22 mouse cellular contexts compared by ENCODE assay signal in the genomic region with DNA sequence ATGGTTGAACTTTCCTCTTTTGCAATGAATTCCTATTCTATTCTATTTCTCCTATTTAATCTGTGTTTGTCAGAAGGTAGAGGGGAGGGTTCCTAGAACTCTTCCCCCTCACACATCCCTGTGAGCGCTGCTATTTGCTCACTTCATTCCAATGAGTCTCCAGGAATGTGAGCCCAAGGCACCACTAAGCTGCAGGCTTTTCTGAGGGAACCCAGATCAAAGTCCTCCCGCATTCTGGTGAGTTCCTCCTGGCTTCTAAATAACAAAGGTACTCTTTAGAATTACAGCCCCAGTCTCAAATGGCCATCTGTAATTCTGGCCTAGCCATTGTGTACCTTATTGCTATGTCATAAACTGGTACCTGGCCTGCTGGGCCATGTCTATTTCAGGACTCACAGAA.
DNase-seq lines count a peak whose midpoint lies in the region; ATAC-seq and TF ChIP-seq lines count a peak whose summit lies in the region.
"Had no signal": no experiment of that assay in that cellular context is flagged by ENCODE, and none has a peak within 500 bp of the region (broad histone marks: within the 10 kb centered on the region; RNA-seq: fewer than 3 reads in every experiment).

No protein-coding gene starts in this region.

- no peak overlapping the region for H3K9ac ChIP-seq in heart, embryonic 11.5 days (ENCODE audit: low read depth, low read length)
- H3K9ac ChIP-seq in lung, embryonic 16.5 days (ENCODE audit: low read length), result no peak overlapping the region
- H3K9ac ChIP-seq: embryonic facial prominence, embryonic 13.5 days; forebrain, postnatal 0 days; midbrain, embryonic 13.5 days; neural tube, embryonic 13.5 days had no signal

- TF ChIP-seq CTCF in kidney, adult 2 months (conservative IDR thresholded peaks at IDR 0.05; ENCODE audit: insufficient read depth, insufficient read length, low read depth, low read length), result no peak

- peak overlapping the region; percentile 38; the same call in 1 of the 2 replicates for H3K27ac ChIP-seq in heart, embryonic 11.5 days (ENCODE audit: low read depth, low read length)
- H3K27ac ChIP-seq in kidney, adult 2 months (ENCODE audit: insufficient read depth, low read depth, low read length), result no peak overlapping the region
- H3K27ac ChIP-seq in lung, embryonic 16.5 days (ENCODE audit: low read length), result 0 out of 2 replicates have a peak overlapping the region, but pooled peaks have one; percentile 3
- H3K27ac ChIP-seq: embryonic facial prominence, embryonic 13.5 days; midbrain, embryonic 13.5 days; neural tube, embryonic 13.5 days had no signal

- no peaks in the 10 kb centered on the region for H3K27me3 ChIP-seq in heart, embryonic 11.5 days (ENCODE audit: control insufficient read depth, insufficient read depth, low read length)
- no peaks in the 10 kb centered on the region for H3K27me3 ChIP-seq in kidney, adult 2 months (replicated peaks; ENCODE audit: control insufficient read depth, insufficient read depth, low read length)
- no peaks in the 10 kb centered on the region for H3K27me3 ChIP-seq in lung, embryonic 16.5 days (ENCODE audit: control insufficient read depth, insufficient read depth, low read depth, low read length)
- H3K27me3 ChIP-seq: embryonic facial prominence, embryonic 13.5 days; midbrain, embryonic 13.5 days; neural tube, embryonic 13.5 days had no signal

- DNase-seq in heart, adult 11 months, result no peak
- DNase-seq in kidney, adult 2 months, result peak; percentile 43
- DNase-seq in kidney, postnatal 10 days, result no peak
- DNase-seq in lung, postnatal 25 days (ENCODE audit: low spot score), result no peak
- no peak for DNase-seq in left cerebral cortex, postnatal 14 days (ENCODE audit: low spot score in 2 of 2)
- no peak for DNase-seq in frontal cortex, postnatal 36 days (ENCODE audit: low spot score in 2 of 2)
- DNase-seq: adrenal gland, postnatal 36 days; cerebellum, adult 11-12 months; cerebellum, postnatal 14 days; forebrain, postnatal 0 days; layer of hippocampus, postnatal 36 days; liver; lung, adult 18-20 months; right cerebral cortex, adult 18-20 months; thymus, postnatal 25 days had no signal

- no peak overlapping the region for H3K4me3 ChIP-seq in heart, embryonic 11.5 days (ENCODE audit: low read depth, low read length)
- H3K4me3 ChIP-seq in kidney, adult 2 months (ENCODE audit: insufficient read depth, low read depth, low read length), result no peak overlapping the region
- H3K4me3 ChIP-seq in lung, embryonic 16.5 days (ENCODE audit: low read length), result no peak overlapping the region
- H3K4me3 ChIP-seq: embryonic facial prominence, embryonic 13.5 days; midbrain, embryonic 13.5 days; neural tube, embryonic 13.5 days had no signal

- no peak for ATAC-seq in heart, embryonic 11.5 days (replicated peaks; ENCODE audit: insufficient number of reproducible peaks, low FRiP score, low TSS enrichment)
- ATAC-seq in lung, embryonic 16.5 days (ENCODE audit: low read depth), result no peak
- ATAC-seq: CD4-positive, CD25-positive, alpha-beta regulatory T cell, adult 4 months; forebrain, postnatal 0 days; hindbrain, embryonic 16.5 days; midbrain, embryonic 13.5 days had no signal

- WGBS in heart, embryonic 11.5 days (ENCODE audit: insufficient replicate concordance), result 47% methylated on average over 2 of the region's 2 CpGs
- 37% methylated on average over 2 of the region's 2 CpGs for WGBS in kidney, adult 2 months
- 49% methylated on average over 2 of the region's 2 CpGs for WGBS in lung, embryonic 16.5 days

- no peaks in the 10 kb centered on the region for H3K36me3 ChIP-seq in heart, embryonic 11.5 days (ENCODE audit: control insufficient read depth, insufficient read depth, low read length)
- no peaks in the 10 kb centered on the region; the same call in 1 of the 2 replicates for H3K36me3 ChIP-seq in kidney, adult 2 months (ENCODE audit: control insufficient read depth, insufficient read depth, low read length)
- peaks cover 3% of the 10 kb centered on the region; the same call in 1 of the 2 replicates for H3K36me3 ChIP-seq in lung, embryonic 16.5 days (ENCODE audit: control insufficient read depth, insufficient read depth, low read length)
- H3K36me3 ChIP-seq: midbrain, embryonic 13.5 days; neural tube, embryonic 13.5 days had no signal

- TF ChIP-seq POLR2A in kidney, adult 2 months (IDR thresholded peaks at IDR 0.05; ENCODE audit: low read depth, low read length), result no peak

- peaks cover 31% of the 10 kb centered on the region for H3K4me1 ChIP-seq in heart, embryonic 11.5 days (ENCODE audit: control insufficient read depth, insufficient read depth, low read length)
- H3K4me1 ChIP-seq in kidney, adult 2 months (ENCODE audit: control insufficient read depth, insufficient read depth, low read length), result peaks cover 13% of the 10 kb centered on the region
- peaks cover 25% of the 10 kb centered on the region for H3K4me1 ChIP-seq in lung, embryonic 16.5 days (replicated peaks; ENCODE audit: control insufficient read depth, insufficient read depth, low read length)

- no peaks in the 10 kb centered on the region for H3K9me3 ChIP-seq in heart, embryonic 11.5 days (replicated peaks; ENCODE audit: control insufficient read depth, low read length)
- H3K9me3 ChIP-seq in lung, embryonic 16.5 days (ENCODE audit: control insufficient read depth, low read length), result no peaks in the 10 kb centered on the region
- H3K9me3 ChIP-seq: embryonic facial prominence, embryonic 13.5 days; midbrain, embryonic 13.5 days; neural tube, embryonic 13.5 days had no signal

- H3K4me2 ChIP-seq in heart, embryonic 11.5 days, result no peak overlapping the region
- H3K4me2 ChIP-seq in lung, embryonic 16.5 days (ENCODE audit: low read depth, low read length), result no peak overlapping the region
- H3K4me2 ChIP-seq: embryonic facial prominence, embryonic 13.5 days; midbrain, embryonic 13.5 days; neural tube, embryonic 13.5 days had no signal

- intact Hi-C loops in left cerebral cortex, postnatal 14 days (cut with DNase I), result no loop called here
